Mouse (Mus musculus) monocyte, adult 5-6 weeks (primary cell): ENCODE measurements at regions not wholly inside any gene's neighbourhood (a gene's known extent, or its start where the extent isn't known, plus 50 kb on each side); places are given as distances from the start of the nearest gene placed in this dataset.

Source experiments
- ATAC-seq: fragments of 153-309, 156-312 bp; replicated peaks from 2 replicates; pipeline ENCODE4 v1.8.0; 2017; ENCODE audit warnings: mild to moderate bottlenecking; ENCODE audit not compliant: low TSS enrichment, insufficient number of reproducible peaks, severe bottlenecking, poor library complexity, low FRiP score

- no peak for ATAC-seq
Observed at GRCm38 (mm10) chr17:84878316-84878715, 78.2 kb upstream of the Ppm1b start.

DNA sequence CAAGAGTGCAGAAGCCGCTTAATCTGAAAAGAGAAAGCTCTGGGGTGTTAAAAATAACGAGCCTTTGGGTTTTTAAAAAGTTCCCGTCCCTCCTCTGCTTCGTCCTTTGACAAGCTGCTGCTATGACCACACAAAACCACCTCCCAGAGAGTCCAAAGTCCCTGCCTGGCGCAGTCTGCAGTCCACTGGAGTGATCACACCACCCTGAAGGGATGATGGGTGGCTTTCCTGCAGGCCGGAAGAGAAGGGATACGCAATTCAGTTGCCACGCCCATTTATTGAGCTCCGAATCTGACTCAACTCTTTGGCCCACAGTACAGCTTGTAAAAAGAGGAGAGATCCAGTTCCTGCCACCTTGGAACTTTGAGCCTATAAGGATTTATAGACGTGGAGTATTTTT, 77.4 kb upstream of the Ppm1b start:
- no peak for ATAC-seq

GRCm38 (mm10) chr17:84880946-84881345, 75.6 kb upstream of the Ppm1b start:
- peak; percentile 75 for ATAC-seq

DNA sequence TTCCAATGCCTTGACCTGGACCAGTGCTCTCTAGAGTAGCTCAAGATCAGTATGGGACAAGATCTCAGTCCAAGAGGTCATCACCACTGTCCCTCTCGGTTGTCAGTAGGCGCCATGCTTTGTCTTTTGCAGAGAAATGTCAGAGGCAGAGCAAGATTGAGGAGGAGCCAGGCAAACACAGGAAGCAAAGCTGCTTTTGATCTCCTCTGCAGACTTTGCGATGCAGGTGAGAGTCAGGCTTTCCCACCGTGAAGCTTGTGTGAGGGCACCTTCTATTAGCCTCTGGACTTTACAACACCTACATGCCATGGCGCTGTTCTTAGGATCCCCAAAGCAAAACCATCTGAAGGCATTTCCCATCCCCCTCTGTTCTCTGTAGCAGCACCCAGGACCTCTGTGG, 68.0 kb upstream of the Ppm1b start:
- no peak for ATAC-seq

DNA sequence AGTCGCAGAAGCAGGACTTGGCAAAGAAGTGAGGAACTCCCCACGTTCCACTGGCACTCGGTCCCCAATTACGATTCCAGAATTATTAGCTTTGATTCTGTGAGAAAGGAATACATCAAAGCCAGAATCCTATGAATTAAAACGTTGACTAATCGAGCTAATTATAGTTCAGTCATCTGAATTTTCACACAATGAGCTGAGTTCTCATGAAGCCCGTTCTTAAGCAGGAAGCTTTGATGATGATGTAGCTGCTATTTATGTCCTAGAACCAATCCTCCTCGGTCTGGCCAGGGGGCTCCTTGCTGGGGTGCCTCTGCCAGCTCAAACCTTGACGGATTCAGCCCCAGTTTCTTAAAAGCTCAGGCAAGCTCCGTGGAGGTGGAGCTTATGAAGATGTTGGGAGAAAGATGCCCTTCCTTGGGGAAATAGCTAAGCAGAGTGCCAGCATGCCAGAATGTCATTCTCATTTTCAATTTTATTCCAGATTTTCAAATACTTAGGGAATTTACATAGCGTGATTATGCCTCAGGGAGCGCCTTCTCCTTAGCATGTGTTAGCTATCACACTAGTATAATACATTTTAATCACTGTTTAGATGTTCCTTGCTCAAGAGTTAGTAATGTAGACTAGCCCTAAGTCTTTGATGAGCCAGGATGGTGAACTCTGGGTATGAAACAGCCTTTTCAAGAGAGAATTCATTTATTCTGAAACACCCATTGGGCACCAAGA, 65.5 kb upstream of the Ppm1b start:
- no peak for ATAC-seq

- no peak for ATAC-seq
Observed at GRCm38 (mm10) chr17:84893273-84894033, 63.1 kb upstream of the Ppm1b start.

- no peak for ATAC-seq
Observed at GRCm38 (mm10) chr17:84895526-84895925, 61.0 kb upstream of the Ppm1b start.

GRCm38 (mm10) chr17:84896572-84896971, 60.0 kb upstream of the Ppm1b start:
- ATAC-seq: no peak

GRCm38 (mm10) chr17:84898407-84898806, 58.1 kb upstream of the Ppm1b start:
- no peak for ATAC-seq

GRCm38 (mm10) chr17:84903625-84904337, 52.8 kb upstream of the Ppm1b start:
- no peak for ATAC-seq
